Mouse (Mus musculus) testis, adult 2 months (tissue): Measurements from ENCODE around the gene Papola. TPM values are rescaled to one million over a fixed set of nuclear protein-coding genes. Genes with fewer than 3 reads are reported as not detected.

Experiments used
- H3K27ac ChIP-seq: fragments of 200-500 bp; 2 replicates; pipeline ENCODE4 v1.5.1; 2012; ENCODE audit warnings: low read depth, low read length; ENCODE audit not compliant: control insufficient read depth, insufficient read depth
- H3K27me3 ChIP-seq: fragments of 200-500 bp; 2 replicates; pipeline ENCODE4 v1.6.1; 2012; ENCODE audit warnings: mild to moderate bottlenecking, low read length, moderate library complexity; ENCODE audit not compliant: control insufficient read depth, insufficient read depth
- H3K36me3 ChIP-seq: fragments of 200-500 bp; 2 replicates; pipeline ENCODE4 v1.6.1; 2012; ENCODE audit warnings: mild to moderate bottlenecking, low read length; ENCODE audit not compliant: control insufficient read depth, insufficient read depth
- H3K4me1 ChIP-seq: fragments of 200-500 bp; 2 replicates; pipeline ENCODE4 v1.6.1; 2012; ENCODE audit warnings: low read length; ENCODE audit not compliant: control insufficient read depth, insufficient read depth
- H3K4me3 ChIP-seq: fragments of 200-500 bp; 2 replicates; pipeline ENCODE4 v1.5.1; 2012; ENCODE audit warnings: low read depth, mild to moderate bottlenecking, low read length, moderate library complexity, mixed read lengths; ENCODE audit not compliant: control insufficient read depth
- CTCF ChIP-seq: fragments of 200-500 bp; IDR thresholded peaks from 2 replicates; pipeline ENCODE4 v1.5.1; 2012; ENCODE audit warnings: low read depth, mild to moderate bottlenecking, inconsistent platforms, low read length, moderate library complexity; ENCODE audit not compliant: control insufficient read depth, insufficient read depth, insufficient replicate concordance
- POLR2A ChIP-seq: fragments of 200-500 bp; IDR thresholded peaks from 2 replicates; pipeline ENCODE4 v1.6.1; 2012; ENCODE audit warnings: low read depth, mild to moderate bottlenecking, inconsistent platforms, low read length, moderate library complexity; ENCODE audit not compliant: control insufficient read depth
- polyA plus RNA-seq: library from polyadenylated mRNA; depleted of rRNA; stranded (reverse); fragments of >200 nt; gene quantifications from 2 replicates; pipeline ENCODE4 v1.2.3, GENCODE M21; 2012

Gene Papola
- polyA plus RNA-seq, 1 experiment = 70.6 TPM

GRCm38 (mm10) chr12:105806205-105806604 is 21.7 kb downstream of the Papola start:
- no peak for TF ChIP-seq CTCF
- no peak for TF ChIP-seq POLR2A
- Histone ChIP-seq H3K36me3 (peaks cover 2% of the 10 kb centered on the region), H3K27me3 (no peaks in the 10 kb centered on the region), H3K4me1 (no peaks in the 10 kb centered on the region), H3K4me3 (no peak overlapping the region), H3K27ac (no peak overlapping the region)

DNA sequence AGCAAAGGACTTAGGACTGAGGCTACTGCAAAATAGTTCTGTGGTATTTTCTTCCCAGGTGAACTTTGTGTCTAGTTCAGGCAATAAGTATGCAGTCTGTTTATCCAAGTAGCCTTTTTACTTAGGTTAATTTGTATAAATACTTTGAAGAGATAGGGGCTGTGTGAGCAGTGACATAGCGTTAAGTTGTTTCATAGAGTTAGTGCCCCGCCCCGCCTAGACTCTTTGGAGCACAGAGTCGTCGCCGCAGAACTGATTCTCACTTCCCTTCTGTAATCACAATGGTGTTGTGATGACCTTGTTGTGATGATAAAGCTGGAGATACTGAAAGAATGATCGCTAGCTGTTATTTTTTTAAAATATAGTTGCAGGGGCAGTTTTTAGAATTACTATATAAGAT is 22.9 kb downstream of the Papola start:
- peaks cover 2% of the 10 kb centered on the region for H3K36me3 ChIP-seq

DNA sequence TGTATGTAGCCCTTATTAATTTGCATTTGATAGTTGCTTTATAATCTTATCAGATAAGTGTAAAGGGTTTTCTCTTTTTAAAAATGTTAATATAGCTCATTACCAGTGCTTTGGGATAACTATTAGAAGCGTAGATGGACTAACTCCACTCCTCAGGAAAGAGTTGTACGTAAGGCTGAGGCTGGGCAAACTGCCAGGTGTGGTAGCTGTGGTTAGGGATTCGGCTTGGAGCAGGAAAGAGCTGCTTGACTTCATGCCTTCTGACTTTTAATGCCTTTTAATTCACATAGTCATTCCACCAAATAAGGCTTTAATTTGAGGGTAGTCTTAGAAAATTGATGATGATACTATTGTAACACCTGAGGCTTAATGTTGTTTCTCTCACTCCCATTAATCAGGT is 24.5 kb downstream of the Papola start:
- H3K36me3 ChIP-seq = peaks cover 2% of the 10 kb centered on the region
- no peak for TF ChIP-seq CTCF
- TF ChIP-seq POLR2A = no peak
- no peaks in the 10 kb centered on the region for H3K4me1 ChIP-seq
- no peaks in the 10 kb centered on the region for H3K27me3 ChIP-seq
- no peak overlapping the region for H3K27ac ChIP-seq
- no peak overlapping the region for H3K4me3 ChIP-seq

More for the DNA sequence above, 22.9 kb downstream of the Papola start:
- H3K27ac ChIP-seq = no peak overlapping the region
- H3K4me3 ChIP-seq = no peak overlapping the region
- TF ChIP-seq CTCF = no peak
- TF ChIP-seq POLR2A = no peak
- no peaks in the 10 kb centered on the region for H3K4me1 ChIP-seq
- no peaks in the 10 kb centered on the region for H3K27me3 ChIP-seq

- TF ChIP-seq POLR2A = no peak
- TF ChIP-seq CTCF = no peak
- no peak overlapping the region for H3K4me3 ChIP-seq
- peaks cover 2% of the 10 kb centered on the region for H3K36me3 ChIP-seq
- H3K27me3 ChIP-seq = no peaks in the 10 kb centered on the region
- H3K27ac ChIP-seq = no peak overlapping the region
- H3K4me1 ChIP-seq = no peaks in the 10 kb centered on the region
Observed at GRCm38 (mm10) chr12:105810608-105811007, 26.1 kb downstream of the Papola start.

DNA sequence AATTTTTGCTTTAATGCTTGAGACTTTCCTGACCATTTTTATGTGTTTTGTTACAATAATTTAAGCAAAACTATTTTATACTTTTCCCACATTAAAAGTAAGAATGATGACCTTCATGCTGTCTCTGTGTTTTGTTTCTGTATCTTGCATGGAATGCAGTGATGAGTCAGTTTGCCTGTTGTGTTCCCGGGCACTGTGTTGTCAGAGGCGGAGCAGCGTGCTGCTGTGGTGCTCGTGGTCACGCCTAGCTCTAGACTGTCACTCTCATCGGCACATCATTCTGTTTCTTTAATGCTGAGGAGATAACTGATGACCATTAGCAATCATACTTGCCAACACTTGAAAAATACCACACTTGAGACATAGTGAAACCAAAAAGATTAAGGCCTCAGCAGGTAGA is 29.5 kb downstream of the Papola start:
- H3K4me3 ChIP-seq = no peak overlapping the region
- no peak for TF ChIP-seq CTCF
- no peak for TF ChIP-seq POLR2A
- H3K27ac ChIP-seq = no peak overlapping the region
- H3K4me1 ChIP-seq = no peaks in the 10 kb centered on the region; the same call in 1 of the 2 replicates
- peaks cover 2% of the 10 kb centered on the region for H3K36me3 ChIP-seq
- H3K27me3 ChIP-seq = no peaks in the 10 kb centered on the region

- peaks cover 3% of the 10 kb centered on the region for H3K36me3 ChIP-seq
- H3K27ac ChIP-seq = no peak overlapping the region
Observed at GRCm38 (mm10) chr12:105823472-105823871, 39.0 kb downstream of the Papola start.

DNA sequence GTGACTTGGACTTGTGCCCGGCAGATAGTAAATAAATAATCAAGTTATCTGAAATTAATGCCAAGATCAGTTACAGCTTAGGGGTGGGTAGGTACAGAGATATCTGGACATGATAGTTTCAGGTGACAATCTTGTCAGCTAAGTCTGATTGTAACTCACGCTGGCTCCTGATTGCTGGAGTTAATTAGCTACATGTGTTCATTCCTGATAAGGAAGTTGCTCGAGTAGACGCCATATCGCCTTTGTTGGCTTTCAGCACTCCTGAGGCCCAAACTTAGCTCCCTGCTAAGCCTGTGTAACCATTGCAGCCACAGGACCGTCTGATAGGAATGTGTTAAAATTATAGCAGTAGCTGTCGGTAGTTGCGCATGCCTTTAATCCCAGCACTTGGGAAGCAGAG is 40.2 kb downstream of the Papola start:
- H3K4me1 ChIP-seq = no peaks in the 10 kb centered on the region
- H3K4me3 ChIP-seq = no peak overlapping the region
- TF ChIP-seq CTCF = no peak
- no peak for TF ChIP-seq POLR2A
- no peak overlapping the region for H3K27ac ChIP-seq
- H3K36me3 ChIP-seq = peaks cover 4% of the 10 kb centered on the region
- no peaks in the 10 kb centered on the region for H3K27me3 ChIP-seq

More at GRCm38 (mm10) chr12:105823472-105823871, 39.0 kb downstream of the Papola start:
- no peaks in the 10 kb centered on the region for H3K4me1 ChIP-seq
- TF ChIP-seq CTCF (no peak), POLR2A (no peak)
- no peak overlapping the region for H3K4me3 ChIP-seq
- no peaks in the 10 kb centered on the region for H3K27me3 ChIP-seq

- Histone ChIP-seq H3K27me3 (no peaks in the 10 kb centered on the region), H3K4me1 (no peaks in the 10 kb centered on the region), H3K4me3 (no peak overlapping the region), H3K27ac (no peak overlapping the region), H3K36me3 (peaks cover 4% of the 10 kb centered on the region)
- TF ChIP-seq CTCF (no peak), POLR2A (no peak)
Observed at GRCm38 (mm10) chr12:105825266-105825665, 40.8 kb downstream of the Papola start.
